Mouse (Mus musculus) C2C12 (cell line): Measurements from ENCODE around the gene Map10.

ENCODE experiments used
- CEBPB ChIP-seq: IDR thresholded peaks from one replicate; pipeline ENCODE4 v1.6.1; 2011; ENCODE audit warnings: low read depth, mild to moderate bottlenecking, control low read depth, moderate library complexity
- CTCF ChIP-seq: IDR thresholded peaks from one replicate; pipeline ENCODE4 v1.5.1; 2011; ENCODE audit not compliant: control insufficient read depth, insufficient read depth, insufficient read length
- MAX ChIP-seq: IDR thresholded peaks from one replicate; pipeline ENCODE4 v1.6.1; 2011; ENCODE audit warnings: mild to moderate bottlenecking, control low read depth
- MYOG ChIP-seq: IDR thresholded peaks from one replicate; pipeline ENCODE4 v1.6.1; 2011; ENCODE audit not compliant: control insufficient read depth, insufficient read length; ENCODE audit errors: extremely low read depth
- USF1 ChIP-seq: IDR thresholded peaks from one replicate; pipeline ENCODE4 v1.6.1; 2011; ENCODE audit warnings: low read depth, mild to moderate bottlenecking, control low read depth, moderate library complexity

GRCm38 (mm10) chr8:125709171-125709570, 39.6 kb downstream of the Map10 start:
- TF ChIP-seq CTCF: no peak
- TF ChIP-seq USF1: no peak
- no peak for TF ChIP-seq MAX
- TF ChIP-seq MYOG: no peak
- no peak for TF ChIP-seq CEBPB
